Mouse (Mus musculus) kidney, embryonic 16.5 days (tissue): Measurements from ENCODE around the gene Rpl27. TPM values are rescaled to one million over a fixed set of nuclear protein-coding genes. Genes with fewer than 3 reads are reported as not detected.
"Not testable (repeated sequence)": the region's sequence is repeated elsewhere in the genome, so short reads cannot be mapped to it uniquely, and the experiment has no call there.

ENCODE experiments used
- ATAC-seq: fragments of 200-750 bp; cut with Nextera tagmentation; 2 replicates; pipeline ENCODE4 v1.8.0; 2017; ENCODE audit warnings: moderate TSS enrichment; ENCODE audit not compliant: low FRiP score, low TSS enrichment
- H3K27ac ChIP-seq: fragments of 300-500 bp; sonication (generic); 2 replicates; pipeline ENCODE4 v1.5.1; 2014; ENCODE audit warnings: low read length
- H3K27me3 ChIP-seq: fragments of 300-500 bp; sonication (generic); 2 replicates; pipeline ENCODE4 v1.6.1; 2014; ENCODE audit warnings: low read length, control low read depth, mixed read lengths; ENCODE audit not compliant: insufficient read depth
- H3K36me3 ChIP-seq: fragments of 300-500 bp; sonication (generic); 2 replicates; pipeline ENCODE4 v1.6.1; 2014; ENCODE audit warnings: low read length, control low read depth, mixed read lengths; ENCODE audit not compliant: insufficient read depth
- H3K4me1 ChIP-seq: fragments of 300-500 bp; sonication (generic); 2 replicates; pipeline ENCODE4 v1.6.1; 2014; ENCODE audit warnings: low read length, control low read depth, mixed read lengths; ENCODE audit not compliant: insufficient read depth
- H3K4me2 ChIP-seq: fragments of 300-500 bp; sonication (generic); replicated peaks from 2 replicates; pipeline ENCODE4 v1.6.1; 2014; ENCODE audit warnings: low read depth, low read length
- H3K4me3 ChIP-seq: fragments of 300-500 bp; sonication (generic); 2 replicates; pipeline ENCODE4 v1.5.1; 2014; ENCODE audit warnings: mild to moderate bottlenecking, low read length
- H3K9ac ChIP-seq: fragments of 300-500 bp; sonication (generic); replicated peaks from 2 replicates; pipeline ENCODE4 v1.6.1; 2014; ENCODE audit warnings: low read length
- H3K9me3 ChIP-seq: fragments of 300-500 bp; sonication (generic); 2 replicates; pipeline ENCODE4 v1.6.1; 2016; ENCODE audit warnings: low read length, control low read depth
- WGBS: fragments of 180-500 bp; shearing (Covaris S2); extraction: QIAGEN DNeasy Blood & Tissue Kit; methylation state at CpG from one replicate; pipeline ENCODE4 v1.1.7; 2014; 5-methylcytosine and 5-hydroxymethylcytosine counted together
- polyA plus RNA-seq: library from polyadenylated mRNA; unstranded; fragments of >200 nt; fragmentation: Nextera tagmentation; extraction: Ambion mirVana; gene quantifications from 2 replicates; pipeline ENCODE4 v1.2.1, GENCODE M21; 2015

Gene Rpl27
- polyA plus RNA-seq, 1 experiment from 2014 or later = 290 TPM

GRCm38 (mm10) chr11:101424925-101425813 lies 16.9 kb upstream of the Rpl27 start, which contains the start of the genes Rundc1 and Ptges3l:
Gene Rundc1, plus strand, starts transcription at chr11:101425085.
Gene Ptges3l, minus strand, starts transcription at chr11:101425333.
- peak; percentile 91 for ATAC-seq
- peaks cover 8% of the 10 kb centered on the region for H3K36me3 ChIP-seq
- H3K9me3 ChIP-seq = no peaks in the 10 kb centered on the region
- peak within 1 kb of the TSS; percentile 67 for H3K4me3 ChIP-seq
- WGBS = under 1% methylated on average over 74 of the region's 81 CpGs
- H3K4me2 ChIP-seq = peak within 1 kb of the TSS; percentile 80
- H3K27ac ChIP-seq = peak within 1 kb of the TSS; percentile 90
- H3K27me3 ChIP-seq = no peaks in the 10 kb centered on the region
- peak within 1 kb of the TSS; percentile 77 for H3K9ac ChIP-seq
- peaks cover 24% of the 10 kb centered on the region for H3K4me1 ChIP-seq

- Histone ChIP-seq H3K4me2 (peak overlapping the region; percentile 80), H3K27ac (no peak overlapping the region), H3K4me3 (peak overlapping the region; percentile 67), H3K36me3 (peaks cover 14% of the 10 kb centered on the region), H3K4me1 (peaks cover 24% of the 10 kb centered on the region), H3K9me3 (no peaks in the 10 kb centered on the region), H3K27me3 (no peaks in the 10 kb centered on the region), H3K9ac (0 out of 2 replicates have a peak overlapping the region, but pooled peaks have one; percentile 43)
- WGBS = 58% methylated on average over 8 of the region's 8 CpGs
- ATAC-seq = no peak
Measured at GRCm38 (mm10) chr11:101426165-101426564, 15.9 kb upstream of the Rpl27 start.

GRCm38 (mm10) chr11:101431327-101431726 lies 10.8 kb upstream of the Rpl27 start:
- Histone ChIP-seq H3K27me3 (no peaks in the 10 kb centered on the region), H3K9me3 (no peaks in the 10 kb centered on the region), H3K4me2 (no peak overlapping the region), H3K27ac (no peak overlapping the region), H3K36me3 (peaks cover 52% of the 10 kb centered on the region), H3K9ac (no peak overlapping the region), H3K4me3 (no peak overlapping the region), H3K4me1 (peaks cover 8% of the 10 kb centered on the region)
- ATAC-seq = no peak
- 92% methylated on average over 9 of the region's 9 CpGs for WGBS

- Histone ChIP-seq H3K36me3 (peaks cover 52% of the 10 kb centered on the region), H3K27ac (no peak overlapping the region), H3K9me3 (no peaks in the 10 kb centered on the region), H3K9ac (no peak overlapping the region), H3K4me2 (no peak overlapping the region), H3K4me1 (no peaks in the 10 kb centered on the region), H3K4me3 (no peak overlapping the region), H3K27me3 (no peaks in the 10 kb centered on the region)
- no peak for ATAC-seq
- 88% methylated on average over 13 of the region's 13 CpGs for WGBS
Measured at GRCm38 (mm10) chr11:101433396-101433795, 8.7 kb upstream of the Rpl27 start.

GRCm38 (mm10) chr11:101435831-101436230 lies 6.3 kb upstream of the Rpl27 start:
- Histone ChIP-seq H3K4me2 (no peak overlapping the region), H3K27ac (no peak overlapping the region), H3K4me1 (no peaks in the 10 kb centered on the region), H3K9me3 (no peaks in the 10 kb centered on the region), H3K9ac (no peak overlapping the region), H3K4me3 (no peak overlapping the region), H3K27me3 (no peaks in the 10 kb centered on the region), H3K36me3 (peaks cover 39% of the 10 kb centered on the region)
- 83% methylated on average over 4 of the region's 4 CpGs for WGBS
- ATAC-seq = no peak

GRCm38 (mm10) chr11:101436916-101437315 lies 5.2 kb upstream of the Rpl27 start:
- H3K4me1 ChIP-seq = no peaks in the 10 kb centered on the region
- H3K4me3 ChIP-seq = no peak overlapping the region
- no peaks in the 10 kb centered on the region for H3K9me3 ChIP-seq
- 84% methylated on average over 4 of the region's 4 CpGs for WGBS
- H3K27ac ChIP-seq = no peak overlapping the region
- H3K4me2 ChIP-seq = no peak overlapping the region
- H3K27me3 ChIP-seq = no peaks in the 10 kb centered on the region
- H3K9ac ChIP-seq = no peak overlapping the region
- peaks cover 31% of the 10 kb centered on the region for H3K36me3 ChIP-seq
- ATAC-seq = no peak

- WGBS = 47% methylated on average over 3 of the region's 3 CpGs
- H3K9ac ChIP-seq, H3K9me3 ChIP-seq, H3K4me1 ChIP-seq, ATAC-seq, H3K27me3 ChIP-seq, H3K27ac ChIP-seq, H3K4me2 ChIP-seq, H3K4me3 ChIP-seq: not testable (repeated sequence)
- H3K36me3 ChIP-seq = peaks cover 27% of the 10 kb centered on the region
Measured at GRCm38 (mm10) chr11:101438006-101438405, 4.1 kb upstream of the Rpl27 start.

GRCm38 (mm10) chr11:101441450-101442126 lies 510 bp upstream of the Rpl27 start:
- H3K27ac ChIP-seq, ATAC-seq, H3K27me3 ChIP-seq, H3K9me3 ChIP-seq: not testable (repeated sequence)
- Histone ChIP-seq H3K4me3 (peak overlapping the region; percentile 90), H3K36me3 (peaks cover 28% of the 10 kb centered on the region), H3K4me2 (peak overlapping the region; percentile 54), H3K9ac (peak overlapping the region; percentile 46; the same call in 1 of the 2 replicates), H3K4me1 (peaks cover 18% of the 10 kb centered on the region)
- 41% methylated on average over 14 of the region's 15 CpGs for WGBS

- Histone ChIP-seq H3K27me3 (no peaks in the 10 kb centered on the region), H3K4me2 (peak overlapping the region; percentile 69), H3K4me1 (peaks cover 18% of the 10 kb centered on the region), H3K27ac (peak overlapping the region; percentile 93), H3K9me3 (no peaks in the 10 kb centered on the region), H3K4me3 (peak overlapping the region; percentile 90), H3K36me3 (peaks cover 28% of the 10 kb centered on the region), H3K9ac (peak overlapping the region; percentile 97)
- WGBS = under 1% methylated on average over 14 of the region's 14 CpGs
- no peak for ATAC-seq
Measured at GRCm38 (mm10) chr11:101442760-101443159, 662 bp downstream of the Rpl27 start.
